Mouse (Mus musculus): ENCODE results near the gene Hyal3. TPM values are rescaled to one million over a fixed set of nuclear protein-coding genes. Genes with fewer than 3 reads are reported as not detected.

Gene Hyal3
- polyA plus RNA-seq, 1 experiment from 2014 or later = not detected

Other genes starting within 250 kb of the Hyal3 start
- 23.0 TPM for gene Hemk1, start 242.5 kb upstream of the Hyal3 start, polyA plus RNA-seq (2014; fragmentation: Illumina TruSeq; extraction: RNeasy Lipid Tissue Mini Kit (QIAGEN cat#74804); ENCODE audit: low read depth, low replicate concordance)
- 3.7 TPM for gene 6430571L13Rik, start 240.2 kb upstream of the Hyal3 start, polyA plus RNA-seq (2014; fragmentation: Illumina TruSeq; extraction: RNeasy Lipid Tissue Mini Kit (QIAGEN cat#74804); ENCODE audit: low read depth, low replicate concordance)
- 6.0 TPM for gene Cacna2d2, start 181.2 kb upstream of the Hyal3 start, polyA plus RNA-seq (2014; fragmentation: Illumina TruSeq; extraction: RNeasy Lipid Tissue Mini Kit (QIAGEN cat#74804); ENCODE audit: low read depth, low replicate concordance)
- gene Tmem115, start 46.9 kb upstream of the Hyal3 start, polyA plus RNA-seq (2014; fragmentation: Illumina TruSeq; extraction: RNeasy Lipid Tissue Mini Kit (QIAGEN cat#74804); ENCODE audit: low read depth, low replicate concordance) = 20.9 TPM
- 5.5 TPM for gene Cyb561d2, start 38.6 kb upstream of the Hyal3 start, polyA plus RNA-seq (2014; fragmentation: Illumina TruSeq; extraction: RNeasy Lipid Tissue Mini Kit (QIAGEN cat#74804); ENCODE audit: low read depth, low replicate concordance)
- gene Nprl2, start 38.6 kb upstream of the Hyal3 start, polyA plus RNA-seq (2014; fragmentation: Illumina TruSeq; extraction: RNeasy Lipid Tissue Mini Kit (QIAGEN cat#74804); ENCODE audit: low read depth, low replicate concordance) = 25.1 TPM
- not detected for gene Zmynd10, start 33.5 kb upstream of the Hyal3 start, polyA plus RNA-seq (2014; fragmentation: Illumina TruSeq; extraction: RNeasy Lipid Tissue Mini Kit (QIAGEN cat#74804); ENCODE audit: low read depth, low replicate concordance)
- 20.7 TPM for gene Rassf1, start 29.3 kb upstream of the Hyal3 start, polyA plus RNA-seq (2014; fragmentation: Illumina TruSeq; extraction: RNeasy Lipid Tissue Mini Kit (QIAGEN cat#74804); ENCODE audit: low read depth, low replicate concordance)
- gene Tusc2, start 17.6 kb upstream of the Hyal3 start, polyA plus RNA-seq (2014; fragmentation: Illumina TruSeq; extraction: RNeasy Lipid Tissue Mini Kit (QIAGEN cat#74804); ENCODE audit: low read depth, low replicate concordance) = 38.5 TPM
- 36.4 TPM for gene Hyal2, start 12.9 kb upstream of the Hyal3 start, polyA plus RNA-seq (2014; fragmentation: Illumina TruSeq; extraction: RNeasy Lipid Tissue Mini Kit (QIAGEN cat#74804); ENCODE audit: low read depth, low replicate concordance)
- 9.7 TPM for gene Hyal1, start 3.9 kb upstream of the Hyal3 start, polyA plus RNA-seq (2014; fragmentation: Illumina TruSeq; extraction: RNeasy Lipid Tissue Mini Kit (QIAGEN cat#74804); ENCODE audit: low read depth, low replicate concordance)
- 22.3 TPM for gene Naa80, start 1.9 kb upstream of the Hyal3 start, polyA plus RNA-seq (2014; fragmentation: Illumina TruSeq; extraction: RNeasy Lipid Tissue Mini Kit (QIAGEN cat#74804); ENCODE audit: low read depth, low replicate concordance)
- gene Ifrd2, start 6.8 kb downstream of the Hyal3 start, polyA plus RNA-seq (2014; fragmentation: Illumina TruSeq; extraction: RNeasy Lipid Tissue Mini Kit (QIAGEN cat#74804); ENCODE audit: low read depth, low replicate concordance) = 39.4 TPM
- 26.6 TPM for gene Sema3b, start 28.4 kb downstream of the Hyal3 start, polyA plus RNA-seq (2014; fragmentation: Illumina TruSeq; extraction: RNeasy Lipid Tissue Mini Kit (QIAGEN cat#74804); ENCODE audit: low read depth, low replicate concordance)
- gene Gnai2, start 54.5 kb downstream of the Hyal3 start, polyA plus RNA-seq (2014; fragmentation: Illumina TruSeq; extraction: RNeasy Lipid Tissue Mini Kit (QIAGEN cat#74804); ENCODE audit: low read depth, low replicate concordance) = 183 TPM
- 119 TPM for gene Slc38a3, start 88.7 kb downstream of the Hyal3 start, polyA plus RNA-seq (2014; fragmentation: Illumina TruSeq; extraction: RNeasy Lipid Tissue Mini Kit (QIAGEN cat#74804); ENCODE audit: low read depth, low replicate concordance)
- gene Gnat1, start 98.9 kb downstream of the Hyal3 start, polyA plus RNA-seq (2014; fragmentation: Illumina TruSeq; extraction: RNeasy Lipid Tissue Mini Kit (QIAGEN cat#74804); ENCODE audit: low read depth, low replicate concordance) = not detected
- gene Sema3f, start 129.7 kb downstream of the Hyal3 start, polyA plus RNA-seq (2014; fragmentation: Illumina TruSeq; extraction: RNeasy Lipid Tissue Mini Kit (QIAGEN cat#74804); ENCODE audit: low read depth, low replicate concordance) = 15.1 TPM
- gene Rbm5, start 190.2 kb downstream of the Hyal3 start, polyA plus RNA-seq (2014; fragmentation: Illumina TruSeq; extraction: RNeasy Lipid Tissue Mini Kit (QIAGEN cat#74804); ENCODE audit: low read depth, low replicate concordance) = 79.8 TPM

Data from heart, adult 10 weeks (tissue).